Mouse (Mus musculus): ENCODE measurements around the gene B3galt1. TPM values are rescaled to one million over a fixed set of nuclear protein-coding genes. Genes with fewer than 3 reads are reported as not detected.

B3galt1 gene
- total RNA-seq, 1 experiment from 2014 or later = 9.3 TPM

DNA sequence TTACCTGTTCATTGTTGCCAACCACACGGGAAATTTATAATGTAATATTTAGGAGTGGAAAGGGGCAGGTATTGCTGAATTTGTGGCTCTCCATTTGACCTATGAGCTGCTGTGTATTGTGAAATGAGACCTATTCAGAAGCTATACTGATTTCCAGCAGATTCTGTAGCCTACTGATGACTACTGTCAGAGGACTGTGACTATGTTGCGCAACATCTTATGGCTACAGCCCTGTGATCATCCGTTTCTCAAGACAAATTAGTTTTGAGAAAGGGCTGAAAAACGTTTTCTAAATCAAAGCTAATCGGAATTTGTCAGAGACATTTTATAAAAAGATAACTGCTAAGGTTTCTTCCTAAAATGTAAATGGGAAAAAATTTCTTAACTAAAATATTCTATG is 158.6 kb downstream of the B3galt1 start:
- DNase-seq = no peak

DNA sequence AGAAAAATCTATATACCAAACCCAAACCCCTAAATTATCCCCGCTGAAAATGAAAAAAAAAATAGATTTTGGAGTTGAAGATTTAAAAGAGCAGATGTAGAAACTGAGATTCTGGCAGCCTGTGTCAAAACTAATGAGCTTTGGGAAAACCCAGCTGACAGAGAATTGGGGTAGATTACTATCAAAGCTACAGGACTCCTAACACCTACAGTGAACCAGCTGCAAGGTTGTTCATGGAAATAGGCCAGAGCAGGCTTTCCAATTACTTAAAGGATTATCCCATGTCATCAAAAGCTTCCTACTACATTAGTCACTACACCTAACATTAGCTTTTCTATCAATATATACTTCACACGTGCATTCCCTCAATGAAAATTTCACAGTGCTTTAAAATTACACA is 165.1 kb downstream of the B3galt1 start:
- DNase-seq = no peak

DNA sequence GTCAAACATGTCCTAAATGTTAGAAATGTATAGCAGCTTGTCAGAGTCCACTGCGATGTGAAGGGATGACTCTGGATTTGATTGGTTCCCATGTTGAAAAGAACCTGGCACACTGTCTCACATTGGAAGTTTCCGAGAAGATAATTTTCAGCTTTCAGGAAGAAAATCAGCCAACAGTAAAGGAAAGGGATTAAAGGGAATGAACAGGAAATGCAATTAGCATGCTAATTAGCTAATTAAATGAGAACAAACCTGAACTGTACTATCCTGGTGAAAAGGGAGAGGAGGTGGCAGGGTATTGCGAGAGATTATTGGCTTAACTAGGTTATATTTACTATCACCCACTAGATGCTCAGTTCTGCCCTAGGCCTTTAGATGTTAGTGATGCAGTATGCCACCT is 185.9 kb downstream of the B3galt1 start:
- no peak for DNase-seq

DNA sequence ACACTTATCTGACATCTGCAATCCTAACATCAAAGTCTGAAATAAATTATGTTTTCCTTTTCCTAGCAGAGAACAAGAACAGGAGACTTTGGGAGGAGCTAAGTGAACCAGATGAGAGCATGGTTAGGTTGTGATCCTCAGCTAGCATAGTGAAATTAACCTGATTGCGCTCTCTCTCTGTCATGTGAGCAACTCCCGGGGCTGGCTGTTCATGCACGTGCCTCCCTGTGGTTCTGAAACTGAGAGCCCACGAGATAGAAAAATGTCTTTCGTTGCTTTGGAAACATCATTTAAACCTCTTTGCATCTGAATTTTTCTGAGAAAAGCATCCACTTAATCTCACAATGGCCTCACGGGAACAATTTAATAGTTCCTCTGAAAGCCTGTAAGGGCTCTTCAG is 190.8 kb downstream of the B3galt1 start:
- DNase-seq = no peak

DNA sequence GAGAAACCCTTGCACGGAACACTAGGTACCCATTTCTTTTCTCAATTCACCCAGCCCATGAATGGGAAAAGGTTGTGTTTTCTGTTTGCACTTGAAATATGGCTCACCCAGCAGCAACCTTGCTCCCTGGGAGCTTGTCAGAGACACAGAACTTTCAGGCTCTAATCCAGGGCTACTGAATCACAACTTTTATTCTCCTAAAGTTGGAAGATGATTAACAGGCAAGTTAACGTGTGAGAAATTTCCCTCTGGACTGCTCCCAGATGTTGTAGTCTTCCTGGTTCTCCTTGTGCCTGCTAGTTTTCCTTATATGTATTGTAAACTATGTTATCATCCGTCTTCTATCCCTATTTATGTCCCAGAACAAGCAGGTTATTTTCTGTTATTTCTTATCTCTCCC is 221.9 kb downstream of the B3galt1 start:
- DNase-seq = no peak

DNA sequence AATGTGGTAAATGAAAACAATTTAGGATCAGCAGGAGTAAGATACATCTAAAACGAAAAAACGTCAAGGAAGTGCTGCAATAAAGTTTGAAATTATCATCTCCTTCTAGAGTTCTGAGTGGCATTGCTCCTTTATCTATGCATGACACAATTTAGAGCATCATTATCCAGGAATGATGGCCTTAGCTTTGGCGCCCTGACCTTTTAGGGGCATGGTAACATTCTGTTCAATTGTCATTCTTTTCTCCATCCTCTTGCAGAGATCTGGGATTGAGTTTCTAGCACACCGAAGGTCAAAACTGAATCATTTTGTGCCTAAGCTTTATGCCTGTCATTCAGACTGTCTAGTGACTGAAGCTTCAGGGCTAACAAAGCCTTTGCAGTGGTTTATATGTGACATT is 231.9 kb downstream of the B3galt1 start:
- DNase-seq = peak; percentile 29

DNA sequence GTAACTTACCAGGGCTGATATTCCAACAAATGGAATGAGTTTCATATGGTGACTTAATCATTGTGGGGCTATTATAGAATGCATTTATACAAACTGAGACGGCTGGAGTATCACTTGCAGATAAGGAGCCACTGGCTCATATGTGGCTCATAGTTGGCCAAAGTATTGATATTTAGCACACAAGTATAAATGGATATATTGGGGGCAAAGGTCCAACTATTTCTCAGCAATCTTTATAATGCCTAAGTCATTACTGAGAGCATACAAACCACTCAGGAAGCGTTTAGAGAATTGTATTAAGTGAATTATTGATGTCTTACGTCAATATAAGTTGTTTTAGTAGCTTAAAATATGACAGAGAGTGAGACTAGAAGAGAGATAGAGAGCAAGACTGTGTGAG is 234.3 kb downstream of the B3galt1 start:
- DNase-seq = no peak

DNA sequence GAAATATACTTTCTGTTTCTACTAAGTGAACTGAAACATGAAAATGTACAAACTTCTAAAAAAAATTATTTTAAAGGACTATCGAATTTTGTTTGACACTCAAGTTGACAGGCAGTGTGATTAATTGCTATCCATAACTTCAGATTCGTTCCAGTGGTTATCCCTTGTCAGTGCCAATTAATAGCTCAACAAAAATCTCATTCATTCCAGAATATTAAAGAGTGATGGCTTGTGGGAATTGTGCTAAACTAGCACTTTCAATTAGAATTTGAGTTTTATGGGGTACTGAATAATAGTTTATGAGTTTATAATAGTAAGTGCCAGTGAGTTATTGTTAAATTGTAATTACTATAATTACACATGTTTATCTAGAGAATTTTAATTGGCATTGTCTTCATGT is 250.5 kb downstream of the B3galt1 start:
- no peak for DNase-seq

DNA sequence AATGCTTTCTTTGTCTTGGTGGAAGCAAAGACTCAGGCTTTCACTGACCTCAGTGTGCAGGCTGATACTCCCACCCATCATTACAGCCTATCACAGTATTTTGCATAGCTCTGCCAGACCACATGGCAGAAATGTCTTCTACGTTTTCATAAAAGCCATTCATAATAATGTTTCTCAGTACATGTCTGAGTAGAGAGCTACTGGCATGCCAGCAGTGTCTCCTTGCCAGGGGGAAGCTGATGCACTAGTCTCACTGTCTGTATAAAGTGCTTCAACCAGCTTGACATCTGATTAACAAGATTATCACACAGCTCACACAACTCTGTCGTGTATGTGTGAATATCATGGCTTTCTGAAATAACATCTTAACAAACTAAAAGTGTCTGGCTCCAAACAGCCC is 252.3 kb downstream of the B3galt1 start:
- DNase-seq = no peak

DNA sequence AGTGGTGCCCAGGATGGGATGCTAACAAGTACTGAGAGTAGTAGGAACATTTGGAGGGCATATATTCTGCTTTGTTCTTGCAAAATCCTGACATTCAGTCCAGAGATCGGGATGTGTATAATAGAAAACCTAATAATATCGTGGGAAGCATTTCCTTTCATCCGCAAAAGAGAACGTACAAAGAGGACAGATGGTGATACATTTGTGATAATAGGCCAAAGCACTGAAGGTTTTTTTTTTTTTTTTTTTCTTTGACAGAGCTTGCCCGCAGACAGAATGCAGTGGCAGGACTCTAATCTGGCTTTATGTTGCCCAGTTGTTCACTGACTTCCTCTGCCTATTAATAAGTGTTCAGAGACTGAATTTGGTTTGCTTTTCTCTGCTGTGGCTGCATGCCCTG is 256.7 kb downstream of the B3galt1 start:
- DNase-seq = no peak

DNA sequence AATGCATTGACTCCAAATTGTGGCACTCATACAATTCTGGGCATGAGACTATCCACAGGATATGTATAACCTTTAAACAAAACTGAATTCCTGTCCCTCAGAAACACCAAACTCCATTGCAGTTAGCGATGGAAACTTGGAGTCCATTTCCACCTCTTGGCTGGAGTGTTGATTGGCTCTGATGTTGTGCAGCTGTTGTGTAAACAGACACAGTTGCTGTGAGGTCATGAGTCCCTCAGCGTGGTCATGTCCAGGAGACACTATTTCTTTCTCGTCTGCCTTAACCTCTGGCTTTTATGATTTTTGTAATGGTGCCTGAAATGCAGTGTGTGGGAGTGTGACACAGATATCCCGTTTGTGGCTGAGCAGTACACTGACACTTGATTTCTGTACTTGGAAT is 262.0 kb downstream of the B3galt1 start:
- no peak for DNase-seq

DNA sequence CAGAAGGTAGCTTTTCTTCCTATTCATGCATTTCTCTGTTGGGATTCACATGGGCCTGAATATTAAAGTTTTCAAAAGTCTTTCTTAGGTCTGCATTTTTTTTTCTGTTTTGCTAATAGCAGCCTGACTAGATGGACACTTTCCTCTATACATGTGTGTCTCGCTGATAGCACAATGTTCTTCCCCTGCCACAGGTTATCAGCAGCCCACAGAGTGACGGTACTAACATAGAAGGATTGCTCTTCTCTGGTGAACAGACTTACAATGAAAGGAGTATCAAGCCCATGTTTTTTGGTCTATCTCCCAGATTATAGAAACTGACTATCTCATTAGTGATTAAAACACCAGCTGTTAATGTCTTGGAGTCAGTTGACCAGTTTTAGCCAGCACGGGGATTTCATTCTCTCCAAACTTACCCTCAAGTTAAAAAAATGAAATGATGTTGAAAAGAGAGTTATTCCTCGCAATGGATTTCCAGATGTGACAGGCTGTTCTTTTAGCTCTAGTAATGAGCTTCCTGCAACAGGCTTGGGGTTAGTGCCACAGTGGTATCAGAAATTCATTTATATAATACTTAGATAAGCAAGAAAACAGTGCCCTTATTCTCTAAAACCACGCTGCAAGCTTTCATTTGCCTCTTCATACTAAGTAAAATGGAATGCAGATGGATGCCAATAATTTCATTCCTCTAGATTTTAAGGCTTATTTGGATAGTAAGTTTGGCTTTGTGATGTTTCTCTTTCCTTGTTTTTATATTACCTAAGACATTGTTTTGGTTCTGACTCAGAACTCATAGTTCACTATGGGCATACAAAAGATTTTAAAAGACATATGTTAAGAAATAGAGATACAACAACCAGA is 263.6 kb downstream of the B3galt1 start:
- no peak for DNase-seq

DNA sequence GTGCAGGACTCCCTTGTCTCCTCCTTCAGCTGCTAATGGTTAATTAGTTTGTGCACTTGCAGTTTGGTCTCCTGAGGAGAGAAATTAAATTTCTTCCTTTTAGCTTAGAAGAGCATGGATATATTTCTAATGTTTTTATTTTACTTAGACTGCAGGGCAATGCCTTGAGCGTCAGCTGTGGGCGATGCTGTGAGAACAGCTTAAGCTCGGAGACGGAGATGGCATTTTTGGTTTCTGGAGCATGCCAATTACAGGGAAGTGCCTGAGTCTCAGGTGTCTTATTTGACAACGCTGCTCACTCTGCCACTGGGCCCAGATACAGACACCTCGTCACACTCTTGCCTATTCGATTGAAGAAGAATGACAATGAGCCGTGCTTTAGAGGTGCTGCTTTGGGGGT is 282.1 kb downstream of the B3galt1 start:
- DNase-seq = no peak

DNA sequence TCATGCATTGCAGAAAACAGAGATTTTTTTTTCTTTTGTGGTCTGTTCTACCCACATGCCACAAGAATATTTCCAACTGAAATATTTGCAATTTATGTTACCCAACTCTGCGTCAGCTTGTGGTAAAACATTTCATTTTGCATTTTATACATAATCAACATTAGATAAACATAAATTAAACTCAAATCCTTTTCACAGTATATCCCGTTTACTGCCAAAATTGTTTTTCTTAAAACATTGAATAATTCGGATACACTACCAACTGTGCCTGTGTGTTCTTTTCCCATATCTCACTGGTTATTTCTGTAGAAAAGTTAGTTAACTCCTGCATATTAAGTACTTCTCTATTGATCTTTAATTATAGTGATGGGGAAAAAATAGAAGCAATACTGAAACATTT is 285.1 kb downstream of the B3galt1 start:
- no peak for DNase-seq

DNA sequence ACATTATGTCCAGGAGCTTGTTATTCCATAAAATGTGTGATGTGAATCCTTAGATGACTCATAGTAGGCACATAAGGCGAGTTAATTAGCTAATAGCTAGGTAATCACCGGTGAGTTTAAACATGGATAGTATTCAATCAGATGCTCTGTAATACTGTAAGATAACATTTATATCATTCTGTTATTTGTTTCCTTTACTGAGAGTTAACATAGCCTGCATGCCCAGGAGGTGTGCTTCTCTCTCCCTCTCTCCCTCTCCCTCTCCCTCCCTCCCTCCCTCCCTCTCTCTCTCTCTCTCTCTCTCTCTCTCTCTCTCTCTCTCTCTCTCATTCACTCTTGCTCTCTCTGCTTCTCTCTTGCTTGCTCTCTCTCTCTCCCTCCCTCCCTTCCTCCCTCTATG is 292.7 kb downstream of the B3galt1 start:
- no peak for DNase-seq

DNA sequence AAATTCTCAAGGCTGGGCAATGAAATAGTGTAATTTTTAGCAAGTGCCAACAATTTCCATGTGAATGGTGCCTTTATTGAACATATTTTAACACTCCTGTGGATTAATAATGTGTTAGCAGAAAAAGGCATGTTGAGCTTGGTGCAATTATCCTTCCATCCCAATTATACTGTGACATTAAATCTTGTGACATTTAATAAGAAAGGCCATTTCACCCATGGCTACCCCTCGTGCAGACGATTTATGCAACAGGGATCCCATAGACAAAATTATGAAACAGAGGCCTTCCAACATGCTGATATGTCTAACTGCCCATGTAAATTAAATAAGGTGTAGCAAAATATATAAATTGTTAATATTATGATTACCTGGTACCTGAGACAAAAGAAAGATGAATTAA is 293.3 kb downstream of the B3galt1 start:
- no peak for DNase-seq

DNA sequence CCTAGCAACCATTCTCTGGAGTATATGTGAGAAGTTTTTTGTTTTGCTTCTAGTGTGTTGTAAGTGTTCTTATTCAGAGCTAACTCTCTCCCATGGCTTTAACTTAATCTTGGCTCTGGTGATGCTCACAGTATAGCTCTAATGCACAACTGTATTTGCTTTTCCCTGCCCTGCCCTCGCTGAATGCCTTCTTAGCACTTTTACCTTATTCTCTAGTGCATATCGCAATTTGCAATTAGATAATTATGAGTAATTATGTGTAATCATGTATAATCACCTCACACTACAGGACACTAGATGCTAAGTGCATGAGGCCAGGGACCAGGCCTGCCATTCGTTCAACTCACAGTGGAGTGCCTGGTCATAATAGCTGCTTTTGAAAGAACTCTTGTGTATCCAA is 307.7 kb downstream of the B3galt1 start:
- no peak for DNase-seq

DNA sequence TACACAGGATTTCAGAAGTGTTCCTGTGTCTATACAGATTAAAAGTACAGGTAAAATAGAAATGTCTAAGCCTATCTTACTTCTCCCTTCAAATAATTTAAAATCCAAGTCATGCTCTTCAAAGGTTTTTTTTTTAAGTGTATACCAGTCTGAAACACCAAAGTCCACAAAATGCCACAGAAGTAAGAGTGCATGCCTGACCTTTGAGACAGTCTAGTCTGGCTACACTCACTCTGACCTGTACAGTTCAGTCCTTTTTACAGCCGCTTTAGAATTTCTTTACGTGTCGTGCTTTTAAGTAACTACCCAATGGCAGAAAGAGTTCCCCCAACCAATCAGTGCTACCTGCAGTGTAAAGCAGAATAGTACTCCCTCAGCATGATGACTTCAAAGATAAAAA is 314.2 kb downstream of the B3galt1 start:
- DNase-seq = no peak

DNA sequence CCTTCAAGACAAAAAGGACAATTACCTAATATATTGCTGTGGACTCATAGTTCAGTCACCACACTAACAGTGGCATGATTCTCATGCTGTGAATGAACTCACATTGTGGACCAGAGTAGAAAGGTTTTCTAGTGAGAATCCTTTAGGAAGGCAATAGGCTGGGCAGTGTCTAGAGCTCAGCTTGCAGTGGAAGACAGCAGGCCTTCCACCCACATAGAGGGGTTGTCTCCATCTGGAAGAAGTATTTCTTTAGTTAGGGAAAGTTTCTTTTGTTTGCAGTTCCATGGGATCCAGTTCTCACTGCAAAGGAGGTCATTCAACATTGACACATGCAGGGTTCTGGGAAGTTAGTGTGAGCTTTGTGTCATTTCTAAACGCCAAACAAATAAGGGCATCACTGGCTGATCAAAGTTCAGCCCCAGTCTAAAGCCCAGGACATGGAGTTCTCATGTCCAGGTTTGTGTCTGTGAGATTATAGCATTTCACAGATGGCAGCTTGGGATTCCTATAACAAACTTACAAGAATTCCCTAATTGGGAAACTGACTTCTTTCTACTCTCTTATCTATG is 316.1 kb downstream of the B3galt1 start:
- no peak for DNase-seq

DNA sequence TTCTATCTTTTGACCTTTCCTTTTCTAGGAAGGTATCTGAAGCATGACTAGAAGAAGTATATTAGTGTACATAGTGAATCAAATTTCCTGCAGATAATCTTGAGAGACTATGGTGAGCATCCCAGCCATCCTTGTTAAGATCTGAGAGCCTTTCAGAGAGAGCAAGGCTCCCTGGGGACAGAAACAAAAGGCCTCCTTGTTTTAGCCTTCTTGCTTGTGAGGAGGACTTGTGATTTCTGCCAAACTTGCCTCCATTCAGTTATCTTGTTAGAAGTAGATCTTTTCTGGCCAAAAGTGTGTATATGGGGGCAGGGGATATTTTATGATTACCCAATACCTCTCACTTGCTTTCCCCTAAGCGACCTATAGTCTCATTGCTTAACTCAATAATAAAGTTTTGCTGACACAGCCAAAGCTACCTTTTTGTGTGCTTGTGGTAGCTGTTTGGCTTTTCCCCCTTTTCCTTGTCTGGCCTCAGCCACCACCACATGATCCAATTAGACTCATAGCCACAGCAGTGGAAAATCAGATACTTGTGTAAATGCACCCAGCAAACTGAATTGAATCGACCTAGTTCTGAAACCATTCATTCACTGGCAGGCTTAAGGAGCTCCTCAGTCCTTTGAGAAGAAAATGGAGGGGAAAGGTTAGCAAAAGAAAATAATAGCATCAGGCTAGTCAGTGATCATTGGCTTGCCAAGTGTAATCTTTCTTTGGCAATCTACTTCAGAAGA is 332.5 kb downstream of the B3galt1 start:
- DNase-seq = no peak

DNA sequence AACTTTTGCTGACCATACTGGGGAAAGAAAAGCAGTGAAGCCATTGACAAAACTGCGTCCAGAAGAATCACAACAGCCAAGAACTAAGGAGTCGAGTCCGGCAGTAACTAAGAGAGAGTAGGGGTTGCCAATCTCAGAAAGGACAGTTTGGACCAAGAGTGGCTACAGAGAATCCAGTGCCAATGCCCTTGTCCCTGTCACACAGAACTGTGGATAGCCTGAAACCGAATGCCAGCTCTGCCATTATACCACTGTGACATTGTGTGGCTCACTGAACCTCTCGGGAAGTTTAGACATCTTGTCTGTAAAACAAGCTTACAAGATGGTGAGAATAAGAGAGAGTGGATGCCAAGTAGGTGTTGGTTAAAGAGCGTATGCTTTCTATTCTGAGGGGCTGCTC is 335.9 kb downstream of the B3galt1 start:
- DNase-seq = no peak

DNA sequence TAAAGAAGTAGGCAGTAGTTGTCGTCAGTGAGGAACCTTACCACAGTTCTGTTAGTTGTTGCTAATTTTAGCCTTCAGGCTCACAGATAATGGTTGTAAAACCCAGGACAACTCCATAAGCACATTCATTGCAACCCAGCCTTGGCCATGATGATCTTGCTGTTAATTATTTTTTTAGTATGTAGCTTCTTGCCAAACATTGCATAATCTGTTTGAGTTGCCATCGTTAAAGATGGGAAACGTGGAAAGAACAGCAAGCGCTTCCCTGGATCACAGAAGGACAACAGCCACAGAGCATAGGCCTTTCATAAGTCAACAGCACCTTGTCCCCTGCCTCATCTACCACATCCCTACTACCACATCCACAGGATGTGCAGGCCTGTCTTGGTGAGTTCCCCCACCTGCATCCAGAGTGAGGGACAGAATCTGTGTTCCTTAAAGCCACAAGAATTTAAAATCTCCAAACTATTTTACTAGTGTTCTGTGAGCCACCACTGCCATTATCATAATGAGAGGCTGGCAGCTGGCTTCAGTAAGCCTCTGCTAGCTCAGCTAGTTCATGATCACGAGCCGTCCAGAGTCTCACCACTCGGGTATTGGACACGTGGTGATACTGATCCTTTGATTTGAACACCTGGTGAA is 337.1 kb downstream of the B3galt1 start:
- DNase-seq = no peak

DNA sequence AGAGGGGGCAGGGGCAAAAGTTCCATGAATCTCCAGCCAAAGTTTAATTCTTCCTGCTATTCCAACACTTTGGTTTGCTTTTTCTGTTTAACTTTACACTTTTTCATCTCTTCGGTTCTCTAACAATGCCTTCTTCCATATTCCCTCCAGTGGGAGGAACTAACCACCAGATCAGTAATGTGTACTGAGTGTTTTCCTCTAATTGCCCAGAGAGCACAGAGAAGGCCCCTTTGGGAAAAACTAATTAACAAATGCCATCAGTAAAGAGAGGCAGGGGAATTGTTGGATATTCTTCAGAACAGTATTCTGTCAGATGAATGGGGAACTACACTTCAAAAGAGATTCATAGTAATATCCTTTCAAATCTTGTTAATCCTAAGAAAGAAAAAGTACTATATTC is 338.1 kb downstream of the B3galt1 start:
- no peak for DNase-seq

All from adrenal gland, postnatal 14 days (tissue).